Mouse (Mus musculus) testis, adult 2 months (tissue): ENCODE measurements around the gene BC025446.

ENCODE experiments used
- CTCF ChIP-seq: fragments of 200-500 bp; IDR thresholded peaks from 2 replicates; pipeline ENCODE4 v1.5.1; 2012; ENCODE audit warnings: low read depth, mild to moderate bottlenecking, inconsistent platforms, low read length, moderate library complexity; ENCODE audit not compliant: control insufficient read depth, insufficient read depth, insufficient replicate concordance
- POLR2A ChIP-seq: fragments of 200-500 bp; IDR thresholded peaks from 2 replicates; pipeline ENCODE4 v1.6.1; 2012; ENCODE audit warnings: low read depth, mild to moderate bottlenecking, inconsistent platforms, low read length, moderate library complexity; ENCODE audit not compliant: control insufficient read depth

GRCm38 (mm10) chr15:75271426-75271825 is 55.2 kb downstream of the BC025446 start:
- TF ChIP-seq CTCF (no peak), POLR2A (no peak)
